Mouse (Mus musculus) brown adipose tissue, adult 24 weeks (tissue): ENCODE results near the gene Cux1. TPM values are rescaled to one million over a fixed set of nuclear protein-coding genes. Genes with fewer than 3 reads are reported as not detected.

Source experiments
- H3K27ac ChIP-seq: fragments of 200-500 bp; replicated peaks from 2 replicates; pipeline ENCODE4 v1.5.1; 2012; ENCODE audit warnings: low read depth, mild to moderate bottlenecking, low read length
- H3K4me1 ChIP-seq: fragments of 200-500 bp; 2 replicates; pipeline ENCODE4 v1.6.1; 2012; ENCODE audit warnings: low read length, mixed read lengths; ENCODE audit not compliant: control insufficient read depth, insufficient read depth, insufficient read length
- H3K4me3 ChIP-seq: fragments of 200-500 bp; 2 replicates; pipeline ENCODE4 v1.5.1; 2012; ENCODE audit warnings: low read depth, mild to moderate bottlenecking, low read length, moderate library complexity; ENCODE audit not compliant: insufficient read depth
- polyA plus RNA-seq: library from polyadenylated mRNA; stranded (reverse); fragments of >200 nt; gene quantifications from 2 replicates; pipeline ENCODE4 v1.2.4, GENCODE M21; 2012; ENCODE audit not compliant: missing spikeins, insufficient read depth, insufficient read length

Gene Cux1
- polyA plus RNA-seq, 1 experiment, result 45.7 TPM

GRCm38 (mm10) chr5:136396699-136397098 lies 170.6 kb downstream of the Cux1 start:
- H3K4me1 ChIP-seq, result peaks cover 7% of the 10 kb centered on the region
- no peak overlapping the region for H3K27ac ChIP-seq
- no peak overlapping the region for H3K4me3 ChIP-seq

GRCm38 (mm10) chr5:136396256-136396655 lies 171.0 kb downstream of the Cux1 start:
- H3K4me1 ChIP-seq, result peaks cover 7% of the 10 kb centered on the region
- H3K27ac ChIP-seq, result no peak overlapping the region
- H3K4me3 ChIP-seq, result no peak overlapping the region

- no peak overlapping the region for H3K4me3 ChIP-seq
- no peak overlapping the region for H3K27ac ChIP-seq
- peaks cover 7% of the 10 kb centered on the region for H3K4me1 ChIP-seq
Observed at GRCm38 (mm10) chr5:136395600-136396195, 171.6 kb downstream of the Cux1 start.

GRCm38 (mm10) chr5:136394517-136395212 lies 172.6 kb downstream of the Cux1 start:
- Histone ChIP-seq H3K4me1 (peaks cover 7% of the 10 kb centered on the region), H3K27ac (no peak overlapping the region), H3K4me3 (no peak overlapping the region)

GRCm38 (mm10) chr5:136393621-136394020 lies 173.7 kb downstream of the Cux1 start:
- no peak overlapping the region for H3K27ac ChIP-seq
- no peak overlapping the region for H3K4me3 ChIP-seq
- peaks cover 7% of the 10 kb centered on the region for H3K4me1 ChIP-seq

- H3K4me3 ChIP-seq, result no peak overlapping the region
- no peaks in the 10 kb centered on the region for H3K4me1 ChIP-seq
- H3K27ac ChIP-seq, result no peak overlapping the region
Observed at GRCm38 (mm10) chr5:136386757-136387156, 180.5 kb downstream of the Cux1 start.

GRCm38 (mm10) chr5:136385161-136385560 lies 182.1 kb downstream of the Cux1 start:
- Histone ChIP-seq H3K4me1 (no peaks in the 10 kb centered on the region), H3K27ac (no peak overlapping the region), H3K4me3 (no peak overlapping the region)

GRCm38 (mm10) chr5:136382261-136383005 lies 184.9 kb downstream of the Cux1 start:
- Histone ChIP-seq H3K4me3 (no peak overlapping the region), H3K4me1 (no peaks in the 10 kb centered on the region), H3K27ac (no peak overlapping the region)

- Histone ChIP-seq H3K4me1 (no peaks in the 10 kb centered on the region), H3K27ac (no peak overlapping the region), H3K4me3 (no peak overlapping the region)
Observed at GRCm38 (mm10) chr5:136379405-136379804, 187.9 kb downstream of the Cux1 start.

GRCm38 (mm10) chr5:136377101-136377500 lies 190.2 kb downstream of the Cux1 start:
- Histone ChIP-seq H3K4me1 (no peaks in the 10 kb centered on the region), H3K27ac (no peak overlapping the region)

GRCm38 (mm10) chr5:136375350-136375749 lies 191.9 kb downstream of the Cux1 start:
- H3K27ac ChIP-seq, result no peak overlapping the region
- no peak overlapping the region for H3K4me3 ChIP-seq
- no peaks in the 10 kb centered on the region for H3K4me1 ChIP-seq

More at GRCm38 (mm10) chr5:136377101-136377500, 190.2 kb downstream of the Cux1 start:
- no peak overlapping the region for H3K4me3 ChIP-seq

- Histone ChIP-seq H3K4me3 (no peak overlapping the region), H3K27ac (no peak overlapping the region), H3K4me1 (no peaks in the 10 kb centered on the region)
Observed at GRCm38 (mm10) chr5:136372276-136372675, 195.0 kb downstream of the Cux1 start.

- H3K4me1 ChIP-seq, result no peaks in the 10 kb centered on the region
- H3K27ac ChIP-seq, result no peak overlapping the region
Observed at GRCm38 (mm10) chr5:136363421-136363820, 203.9 kb downstream of the Cux1 start.

GRCm38 (mm10) chr5:136362473-136363230 lies 204.6 kb downstream of the Cux1 start:
- no peaks in the 10 kb centered on the region for H3K4me1 ChIP-seq
- no peak overlapping the region for H3K4me3 ChIP-seq
- no peak overlapping the region for H3K27ac ChIP-seq

More at GRCm38 (mm10) chr5:136363421-136363820, 203.9 kb downstream of the Cux1 start:
- H3K4me3 ChIP-seq, result no peak overlapping the region

GRCm38 (mm10) chr5:136362021-136362420 lies 205.3 kb downstream of the Cux1 start:
- no peaks in the 10 kb centered on the region for H3K4me1 ChIP-seq
- H3K4me3 ChIP-seq, result no peak overlapping the region
- no peak overlapping the region for H3K27ac ChIP-seq
